Mouse (Mus musculus): ENCODE measurements around the gene Mars2. TPM values are rescaled to one million over a fixed set of nuclear protein-coding genes. Genes with fewer than 3 reads are reported as not detected.

Mars2 gene
- polyA plus RNA-seq, 1 experiment from 2014 or later, result 5.5 TPM

GRCm38 (mm10) chr1:55213936-55214335 lies 23.0 kb upstream of the Mars2 start:
- Histone ChIP-seq H3K9me3 (ENCODE audit: control insufficient read depth, low read length) (no peaks in the 10 kb centered on the region), H3K4me1 (replicated peaks; ENCODE audit: control insufficient read depth, insufficient read depth, low read length) (no peaks in the 10 kb centered on the region), H3K27ac (ENCODE audit: low read depth) (no peak overlapping the region), H3K4me3 (ENCODE audit: low read depth, low read length) (no peak overlapping the region), H3K4me2 (ENCODE audit: low read length) (no peak overlapping the region), H3K36me3 (ENCODE audit: control insufficient read depth, insufficient read depth, low read length) (no peaks in the 10 kb centered on the region), H3K27me3 (replicated peaks; ENCODE audit: control insufficient read depth, insufficient read depth, low read length) (no peaks in the 10 kb centered on the region), H3K9ac (ENCODE audit: low read length) (no peak overlapping the region)
- WGBS, result 77% methylated on average over 6 of the region's 6 CpGs
- DNase-seq (ENCODE audit: low spot score) (no peak), ATAC-seq (replicated peaks; ENCODE audit: low FRiP score, low TSS enrichment, low read depth) (no peak)

GRCm38 (mm10) chr1:55215185-55215813 lies 21.7 kb upstream of the Mars2 start:
- H3K27ac ChIP-seq (ENCODE audit: low read depth), result no peak overlapping the region
- WGBS, result 74% methylated on average over 11 of the region's 11 CpGs

GRCm38 (mm10) chr1:55217191-55217590 lies 19.8 kb upstream of the Mars2 start:
- Histone ChIP-seq H3K36me3 (ENCODE audit: control insufficient read depth, insufficient read depth, low read length) (no peaks in the 10 kb centered on the region), H3K4me3 (ENCODE audit: low read depth, low read length) (no peak overlapping the region), H3K4me1 (replicated peaks; ENCODE audit: control insufficient read depth, insufficient read depth, low read length) (peaks cover 6% of the 10 kb centered on the region; the same call in 1 of the 2 replicates), H3K9ac (ENCODE audit: low read length) (no peak overlapping the region), H3K27me3 (replicated peaks; ENCODE audit: control insufficient read depth, insufficient read depth, low read length) (no peaks in the 10 kb centered on the region), H3K4me2 (ENCODE audit: low read length) (no peak overlapping the region), H3K27ac (ENCODE audit: low read depth) (no peak overlapping the region), H3K9me3 (ENCODE audit: control insufficient read depth, low read length) (no peaks in the 10 kb centered on the region)
- 47% methylated on average over 2 of the region's 2 CpGs for whole genome bisulfite sequencing
- ATAC-seq (replicated peaks; ENCODE audit: low FRiP score, low TSS enrichment, low read depth) (no peak), DNase-seq (ENCODE audit: low spot score) (no peak)

More at GRCm38 (mm10) chr1:55215185-55215813, 21.7 kb upstream of the Mars2 start:
- H3K9me3 ChIP-seq (ENCODE audit: control insufficient read depth, low read length), result no peaks in the 10 kb centered on the region
- no peak overlapping the region for H3K4me2 ChIP-seq (ENCODE audit: low read length)
- no peaks in the 10 kb centered on the region for H3K36me3 ChIP-seq (ENCODE audit: control insufficient read depth, insufficient read depth, low read length)
- DNase-seq (ENCODE audit: low spot score) (no peak), ATAC-seq (replicated peaks; ENCODE audit: low FRiP score, low TSS enrichment, low read depth) (no peak)
- H3K9ac ChIP-seq (ENCODE audit: low read length), result no peak overlapping the region
- no peak overlapping the region for H3K4me3 ChIP-seq (ENCODE audit: low read depth, low read length)
- H3K4me1 ChIP-seq (replicated peaks; ENCODE audit: control insufficient read depth, insufficient read depth, low read length), result no peaks in the 10 kb centered on the region
- no peaks in the 10 kb centered on the region for H3K27me3 ChIP-seq (replicated peaks; ENCODE audit: control insufficient read depth, insufficient read depth, low read length)

- H3K9ac ChIP-seq (ENCODE audit: low read length), result no peak overlapping the region
- no peaks in the 10 kb centered on the region for H3K9me3 ChIP-seq (ENCODE audit: control insufficient read depth, low read length)
- DNase-seq (ENCODE audit: low spot score) (no peak), ATAC-seq (replicated peaks; ENCODE audit: low FRiP score, low TSS enrichment, low read depth) (no peak)
- WGBS, result 65% methylated on average over 4 of the region's 4 CpGs
- no peaks in the 10 kb centered on the region for H3K27me3 ChIP-seq (replicated peaks; ENCODE audit: control insufficient read depth, insufficient read depth, low read length)
- H3K4me1 ChIP-seq (replicated peaks; ENCODE audit: control insufficient read depth, insufficient read depth, low read length), result peaks cover 13% of the 10 kb centered on the region; the same call in 1 of the 2 replicates
- H3K36me3 ChIP-seq (ENCODE audit: control insufficient read depth, insufficient read depth, low read length), result no peaks in the 10 kb centered on the region
- no peak overlapping the region for H3K4me3 ChIP-seq (ENCODE audit: low read depth, low read length)
- no peak overlapping the region for H3K4me2 ChIP-seq (ENCODE audit: low read length)
- H3K27ac ChIP-seq (ENCODE audit: low read depth), result no peak overlapping the region
Observed at GRCm38 (mm10) chr1:55221352-55221751, 15.6 kb upstream of the Mars2 start.

- H3K36me3 ChIP-seq (ENCODE audit: control insufficient read depth, insufficient read depth, low read length), result no peaks in the 10 kb centered on the region
- H3K4me3 ChIP-seq (ENCODE audit: low read depth, low read length), result no peak overlapping the region
- H3K4me1 ChIP-seq (replicated peaks; ENCODE audit: control insufficient read depth, insufficient read depth, low read length), result peaks cover 13% of the 10 kb centered on the region; the same call in 1 of the 2 replicates
- no peak overlapping the region for H3K27ac ChIP-seq (ENCODE audit: low read depth)
- no peak overlapping the region for H3K4me2 ChIP-seq (ENCODE audit: low read length)
- no peak overlapping the region for H3K9ac ChIP-seq (ENCODE audit: low read length)
- no peaks in the 10 kb centered on the region for H3K27me3 ChIP-seq (replicated peaks; ENCODE audit: control insufficient read depth, insufficient read depth, low read length)
- no peaks in the 10 kb centered on the region for H3K9me3 ChIP-seq (ENCODE audit: control insufficient read depth, low read length)
- 87% methylated on average over 7 of the region's 7 CpGs for WGBS
- DNase-seq (ENCODE audit: low spot score), result peak; percentile 36
- no peak for ATAC-seq (replicated peaks; ENCODE audit: low FRiP score, low TSS enrichment, low read depth)
Observed at GRCm38 (mm10) chr1:55223026-55223425, 14.0 kb upstream of the Mars2 start.

- Histone ChIP-seq H3K27me3 (replicated peaks; ENCODE audit: control insufficient read depth, insufficient read depth, low read length) (no peaks in the 10 kb centered on the region), H3K9ac (ENCODE audit: low read length) (no peak overlapping the region), H3K36me3 (ENCODE audit: control insufficient read depth, insufficient read depth, low read length) (no peaks in the 10 kb centered on the region), H3K4me3 (ENCODE audit: low read depth, low read length) (0 out of 2 replicates have a peak overlapping the region, but pooled peaks have one; percentile 52), H3K27ac (ENCODE audit: low read depth) (no peak overlapping the region), H3K4me1 (replicated peaks; ENCODE audit: control insufficient read depth, insufficient read depth, low read length) (peaks cover 13% of the 10 kb centered on the region; the same call in 1 of the 2 replicates), H3K4me2 (ENCODE audit: low read length) (peak overlapping the region; percentile 51), H3K9me3 (ENCODE audit: control insufficient read depth, low read length) (no peaks in the 10 kb centered on the region)
- DNase-seq (ENCODE audit: low spot score), result peak; percentile 51
- WGBS, result 67% methylated on average over 11 of the region's 11 CpGs
- no peak for ATAC-seq (replicated peaks; ENCODE audit: low FRiP score, low TSS enrichment, low read depth)
Observed at GRCm38 (mm10) chr1:55224111-55224510, 12.9 kb upstream of the Mars2 start.

GRCm38 (mm10) chr1:55225398-55225797 lies 11.6 kb upstream of the Mars2 start:
- Histone ChIP-seq H3K9ac (ENCODE audit: low read length) (peak overlapping the region; percentile 11; the same call in 1 of the 2 replicates), H3K9me3 (ENCODE audit: control insufficient read depth, low read length) (no peaks in the 10 kb centered on the region), H3K27ac (ENCODE audit: low read depth) (no peak overlapping the region; the same call in 1 of the 2 replicates), H3K4me2 (ENCODE audit: low read length) (peak overlapping the region; percentile 51), H3K4me3 (ENCODE audit: low read depth, low read length) (peak overlapping the region; percentile 52), H3K36me3 (ENCODE audit: control insufficient read depth, insufficient read depth, low read length) (no peaks in the 10 kb centered on the region), H3K4me1 (replicated peaks; ENCODE audit: control insufficient read depth, insufficient read depth, low read length) (peaks cover 13% of the 10 kb centered on the region; the same call in 1 of the 2 replicates), H3K27me3 (replicated peaks; ENCODE audit: control insufficient read depth, insufficient read depth, low read length) (no peaks in the 10 kb centered on the region)
- 33% methylated on average over 3 of the region's 3 CpGs for WGBS
- no peak for ATAC-seq (replicated peaks; ENCODE audit: low FRiP score, low TSS enrichment, low read depth)
- DNase-seq (ENCODE audit: low spot score), result peak; percentile 61

- H3K9ac ChIP-seq (ENCODE audit: low read length), result peak within 1 kb of the TSS; percentile 63
- no peaks in the 10 kb centered on the region for H3K36me3 ChIP-seq (ENCODE audit: control insufficient read depth, insufficient read depth, low read length)
- DNase-seq (ENCODE audit: low spot score), result peak; percentile 74
- H3K4me3 ChIP-seq (ENCODE audit: low read depth, low read length), result peak within 1 kb of the TSS; percentile 52
- ATAC-seq (replicated peaks; ENCODE audit: low FRiP score, low TSS enrichment, low read depth), result 0 out of 2 replicates have a peak, but pooled peaks have one; percentile 67
- no peaks in the 10 kb centered on the region for H3K9me3 ChIP-seq (ENCODE audit: control insufficient read depth, low read length)
- WGBS, result 3% methylated on average over 26 of the region's 26 CpGs
- H3K27ac ChIP-seq (ENCODE audit: low read depth), result peak within 1 kb of the TSS; percentile 78
- peak within 1 kb of the TSS; percentile 51 for H3K4me2 ChIP-seq (ENCODE audit: low read length)
- no peaks in the 10 kb centered on the region for H3K27me3 ChIP-seq (replicated peaks; ENCODE audit: control insufficient read depth, insufficient read depth, low read length)
- peaks cover 12% of the 10 kb centered on the region; the same call in 1 of the 2 replicates for H3K4me1 ChIP-seq (replicated peaks; ENCODE audit: control insufficient read depth, insufficient read depth, low read length)
Observed at GRCm38 (mm10) chr1:55226011-55226857, 10.7 kb upstream of the Mars2 start, which contains the start of gene Rftn2. Gene Rftn2 (minus strand): TSS chr1:55226782.

Data from intestine, embryonic 14.5 days (tissue).